Mouse (Mus musculus) macrophage (primary cell): ENCODE measurements around the gene Uhrf1bp1l. TPM values are rescaled to one million over a fixed set of nuclear protein-coding genes. Genes with fewer than 3 reads are reported as not detected.

Experiments used
- H3K27ac ChIP-seq: fragments of 350-480 bp; formaldehyde crosslinking; 2 replicates; pipeline ENCODE4 v1.9.0; 2021
- H3K36me3 ChIP-seq: fragments of 350-480 bp; formaldehyde crosslinking; 2 replicates; pipeline ENCODE4 v1.9.0; 2021; ENCODE audit errors: inconsistent target
- H3K4me3 ChIP-seq: fragments of 350-480 bp; formaldehyde crosslinking; 2 replicates; pipeline ENCODE4 v1.9.0; 2021; ENCODE audit errors: inconsistent target
- H3K79me2 ChIP-seq: fragments of 350-480 bp; formaldehyde crosslinking; 2 replicates; pipeline ENCODE4 v1.9.0; 2021; ENCODE audit errors: inconsistent target
- WGBS: methylation state at CpG from one replicate; pipeline ENCODE4 v1.1.7; 2026; ENCODE audit warnings: inconsistent platforms; ENCODE audit not compliant: missing documents; 5-methylcytosine and 5-hydroxymethylcytosine counted together
- polyA plus RNA-seq: library from polyadenylated mRNA; stranded (reverse); fragments of 250-400 nt; gene quantifications from 3 replicates; pipeline ENCODE4 v1.2.4, GENCODE M21; 2018; ENCODE audit warnings: inconsistent platforms

The Uhrf1bp1l gene
- polyA plus RNA-seq, 1 experiment from 2014 or later: 54.1 TPM

GRCm38 (mm10) chr10:89760772-89761171 lies 16.0 kb downstream of the Uhrf1bp1l start:
- no peak overlapping the region for H3K4me3 ChIP-seq
- WGBS: 94% methylated on average over 5 of the region's 5 CpGs
- no peak overlapping the region for H3K27ac ChIP-seq
- peaks cover 98% of the 10 kb centered on the region for H3K79me2 ChIP-seq
- no peaks in the 10 kb centered on the region for H3K36me3 ChIP-seq

- WGBS: 55% methylated on average over 9 of the region's 9 CpGs
- Histone ChIP-seq H3K27ac (peak overlapping the region; percentile 80), H3K4me3 (no peak overlapping the region), H3K79me2 (peaks cover 98% of the 10 kb centered on the region), H3K36me3 (no peaks in the 10 kb centered on the region)
Observed at GRCm38 (mm10) chr10:89764457-89765121, 19.8 kb downstream of the Uhrf1bp1l start.

DNA sequence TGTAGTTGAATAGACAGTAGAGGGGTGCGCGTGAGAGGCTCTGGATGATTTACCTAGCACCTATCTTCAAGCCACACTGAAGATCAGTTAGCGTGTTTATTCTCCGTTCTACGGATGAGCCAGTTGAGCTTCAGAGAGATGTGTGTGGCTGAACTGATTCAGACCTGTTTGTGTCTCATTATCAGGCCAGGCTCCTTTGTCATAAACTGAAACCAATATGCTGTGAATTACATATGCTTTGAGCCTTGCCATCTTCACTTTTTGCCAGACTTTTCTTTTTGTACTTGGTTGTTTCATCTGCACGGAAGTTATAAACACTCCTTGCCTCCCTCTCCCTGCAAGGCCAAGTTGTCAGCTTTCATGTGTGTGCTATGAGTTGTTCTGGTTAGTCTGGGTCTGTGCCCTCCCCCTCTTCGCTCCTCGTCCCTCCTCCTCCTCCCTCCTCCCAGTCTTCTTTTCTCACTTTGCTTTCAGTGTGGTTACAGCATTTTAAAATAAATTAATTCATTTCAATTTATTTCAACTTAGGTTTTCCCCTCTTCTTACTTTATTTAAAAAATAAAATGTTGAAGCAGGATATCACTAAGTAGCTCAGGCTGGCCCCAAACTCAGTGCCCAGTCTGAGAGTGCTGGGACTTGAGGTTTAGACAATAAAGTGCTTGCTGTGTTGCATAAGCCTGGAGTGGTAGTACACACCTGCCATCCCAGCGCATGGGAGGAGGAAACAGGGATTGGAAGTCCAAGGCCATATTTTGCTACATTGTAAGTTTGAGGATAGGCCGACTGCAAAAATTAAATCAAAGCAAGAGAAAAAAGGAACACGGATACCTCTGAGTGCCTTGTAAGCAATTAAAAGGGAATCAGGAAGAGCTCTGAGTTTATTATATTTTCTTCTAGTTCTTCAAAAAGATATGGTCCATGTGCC lies 21.3 kb downstream of the Uhrf1bp1l start:
- H3K79me2 ChIP-seq: peaks cover 98% of the 10 kb centered on the region
- WGBS: 87% methylated on average over 11 of the region's 11 CpGs
- H3K36me3 ChIP-seq: no peaks in the 10 kb centered on the region
- no peak overlapping the region for H3K4me3 ChIP-seq
- H3K27ac ChIP-seq: peak overlapping the region; percentile 80

DNA sequence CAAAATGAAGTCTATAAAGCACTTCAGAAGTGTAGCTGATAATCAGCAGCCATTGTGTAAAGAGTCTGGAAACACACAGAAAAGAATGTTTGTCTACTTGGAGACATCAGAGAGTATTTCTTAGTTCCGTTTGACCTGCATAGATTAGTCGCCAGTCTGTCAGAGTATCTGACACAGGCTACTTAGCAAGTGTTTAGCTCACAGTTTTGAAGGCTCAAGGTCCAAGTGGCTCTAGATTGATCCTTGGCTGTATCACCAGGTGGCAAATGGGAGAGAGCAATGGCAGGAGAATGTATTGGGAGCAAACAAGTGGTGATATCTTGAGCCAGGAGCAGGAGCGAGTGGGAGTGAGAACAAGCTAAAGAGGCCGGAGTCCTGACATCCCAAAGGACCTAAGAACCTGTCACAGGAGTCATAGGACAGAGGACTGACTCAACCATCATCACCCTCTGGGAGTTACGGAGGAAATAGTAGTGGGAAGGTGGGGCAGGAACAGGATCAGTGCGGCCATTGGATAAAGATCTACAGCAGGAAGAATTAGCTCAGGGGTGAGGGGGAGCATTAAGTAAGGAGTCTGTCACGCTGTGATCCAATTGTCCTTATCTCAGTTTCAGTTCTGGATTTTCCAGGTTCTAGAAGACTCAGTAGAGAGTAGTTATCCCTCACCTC lies 23.7 kb downstream of the Uhrf1bp1l start:
- Histone ChIP-seq H3K27ac (no peak overlapping the region), H3K36me3 (no peaks in the 10 kb centered on the region), H3K4me3 (no peak overlapping the region), H3K79me2 (peaks cover 96% of the 10 kb centered on the region)
- 93% methylated on average over 7 of the region's 7 CpGs for WGBS

DNA sequence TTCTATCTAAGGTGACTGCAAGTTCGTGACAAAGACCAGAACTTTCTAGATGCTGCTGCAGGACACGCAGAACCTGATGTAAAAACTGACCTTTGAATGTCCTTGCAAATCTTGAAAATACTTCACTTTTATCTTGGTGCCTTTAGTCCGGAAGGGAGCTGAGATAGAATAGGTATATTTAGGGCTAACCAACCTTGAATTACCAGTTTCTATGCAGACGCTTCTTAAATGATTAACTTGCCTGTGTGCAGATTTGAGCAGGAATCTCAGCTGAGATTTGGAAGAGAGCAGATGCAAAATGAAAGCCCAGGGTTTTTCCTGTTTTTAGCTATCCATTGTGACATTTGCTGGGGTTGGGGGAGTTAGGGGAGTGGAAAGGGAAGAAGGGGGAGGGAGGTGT lies 24.3 kb downstream of the Uhrf1bp1l start:
- WGBS: 96% methylated on average over 4 of the region's 4 CpGs
- no peak overlapping the region for H3K27ac ChIP-seq
- H3K36me3 ChIP-seq: no peaks in the 10 kb centered on the region
- H3K79me2 ChIP-seq: peaks cover 89% of the 10 kb centered on the region
- H3K4me3 ChIP-seq: no peak overlapping the region

- 9% methylated on average over 2 of the region's 2 CpGs for WGBS
- Histone ChIP-seq H3K79me2 (peaks cover 63% of the 10 kb centered on the region), H3K36me3 (no peaks in the 10 kb centered on the region), H3K4me3 (no peak overlapping the region), H3K27ac (peak overlapping the region; percentile 50)
Observed at GRCm38 (mm10) chr10:89771894-89772293, 27.1 kb downstream of the Uhrf1bp1l start.

- WGBS: 91% methylated on average over 6 of the region's 6 CpGs
- H3K79me2 ChIP-seq: peaks cover 22% of the 10 kb centered on the region
- H3K4me3 ChIP-seq: no peak overlapping the region
- no peak overlapping the region for H3K27ac ChIP-seq
- peaks cover 15% of the 10 kb centered on the region; the same call in 1 of the 2 replicates for H3K36me3 ChIP-seq
Observed at GRCm38 (mm10) chr10:89776029-89776428, 31.2 kb downstream of the Uhrf1bp1l start.

GRCm38 (mm10) chr10:89791870-89792269 lies 47.1 kb downstream of the Uhrf1bp1l start:
- no peaks in the 10 kb centered on the region; the same call in 1 of the 2 replicates for H3K36me3 ChIP-seq
- H3K79me2 ChIP-seq: no peaks in the 10 kb centered on the region
- H3K27ac ChIP-seq: no peak overlapping the region
- H3K4me3 ChIP-seq: no peak overlapping the region
- 69% methylated on average over 4 of the region's 4 CpGs for WGBS

DNA sequence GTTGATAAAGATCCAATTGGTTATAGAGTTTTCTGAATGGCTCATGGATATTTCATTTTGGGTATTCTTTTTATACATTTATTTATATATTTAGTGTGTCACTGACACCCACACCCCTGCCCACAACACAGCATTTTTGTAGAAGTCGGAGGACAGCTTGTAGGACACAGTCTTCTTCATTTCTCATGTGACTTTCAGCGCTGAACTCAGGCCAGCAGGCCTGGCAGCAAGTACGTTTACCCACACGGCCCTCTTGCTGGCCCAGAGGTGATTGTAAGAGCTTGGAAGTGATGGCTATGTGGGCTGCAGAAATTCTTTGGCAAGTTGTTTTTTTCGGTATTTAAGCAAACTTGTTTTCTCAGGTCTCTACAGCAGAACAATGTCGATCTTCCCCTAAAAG lies 49.3 kb downstream of the Uhrf1bp1l start:
- WGBS: 98% methylated on average over 6 of the region's 6 CpGs
- Histone ChIP-seq H3K79me2 (no peaks in the 10 kb centered on the region), H3K27ac (no peak overlapping the region), H3K4me3 (no peak overlapping the region), H3K36me3 (no peaks in the 10 kb centered on the region; the same call in 1 of the 2 replicates)

GRCm38 (mm10) chr10:89819146-89819545 lies 74.4 kb downstream of the Uhrf1bp1l start:
- Histone ChIP-seq H3K27ac (no peak overlapping the region), H3K36me3 (peaks cover 44% of the 10 kb centered on the region), H3K79me2 (no peaks in the 10 kb centered on the region), H3K4me3 (no peak overlapping the region)
- WGBS: 93% methylated on average over 4 of the region's 4 CpGs

DNA sequence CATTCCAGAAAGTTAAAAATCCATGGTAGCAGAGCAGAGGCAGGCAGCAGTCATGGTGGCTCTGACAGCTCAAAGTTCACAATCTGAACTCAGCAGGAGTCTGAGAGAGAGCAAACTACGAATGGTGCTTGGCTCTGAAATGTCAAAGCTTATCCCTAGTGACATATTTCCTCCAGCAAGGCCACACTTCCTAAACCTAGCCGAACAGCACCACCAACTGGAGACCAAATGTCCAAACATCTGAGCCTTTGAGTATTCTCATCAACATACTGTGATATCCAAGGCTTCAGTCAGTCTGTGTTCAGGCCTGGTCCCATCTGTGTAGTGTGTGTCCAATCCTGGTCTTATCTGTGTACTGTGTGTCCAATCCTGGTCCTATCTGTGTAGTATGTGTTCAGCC lies 79.1 kb downstream of the Uhrf1bp1l start:
- WGBS: 52% methylated on average over 2 of the region's 2 CpGs
- no peak overlapping the region for H3K4me3 ChIP-seq
- H3K79me2 ChIP-seq: no peaks in the 10 kb centered on the region

DNA sequence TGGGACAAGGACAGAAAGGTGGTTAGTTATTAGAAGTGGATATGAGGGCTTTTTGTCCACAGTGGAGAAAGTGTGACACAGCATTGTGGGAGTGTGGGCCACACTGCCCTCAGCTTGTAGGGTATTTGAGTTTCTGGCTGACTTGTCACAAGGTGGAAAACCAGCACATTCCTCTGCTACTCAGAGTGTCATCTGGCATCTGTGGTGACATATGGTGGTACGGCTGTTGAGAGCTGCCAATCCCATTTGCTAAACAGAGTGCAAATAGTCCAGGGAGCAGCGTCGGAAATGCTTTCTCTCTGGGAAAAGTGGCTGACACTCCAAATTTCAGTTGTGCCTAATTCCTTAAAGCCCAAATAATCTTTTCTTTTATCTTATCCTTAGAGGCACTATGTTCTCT lies 82.1 kb downstream of the Uhrf1bp1l start:
- H3K4me3 ChIP-seq: no peak overlapping the region
- no peak overlapping the region for H3K27ac ChIP-seq
- H3K36me3 ChIP-seq: 0 out of 2 replicates have a peak, but pooled peaks cover 1% of the 10 kb centered on the region
- 86% methylated on average over 3 of the region's 3 CpGs for WGBS
- no peaks in the 10 kb centered on the region for H3K79me2 ChIP-seq

More for the DNA sequence above, 79.1 kb downstream of the Uhrf1bp1l start:
- H3K27ac ChIP-seq: no peak overlapping the region
- 0 out of 2 replicates have a peak, but pooled peaks cover 8% of the 10 kb centered on the region for H3K36me3 ChIP-seq

DNA sequence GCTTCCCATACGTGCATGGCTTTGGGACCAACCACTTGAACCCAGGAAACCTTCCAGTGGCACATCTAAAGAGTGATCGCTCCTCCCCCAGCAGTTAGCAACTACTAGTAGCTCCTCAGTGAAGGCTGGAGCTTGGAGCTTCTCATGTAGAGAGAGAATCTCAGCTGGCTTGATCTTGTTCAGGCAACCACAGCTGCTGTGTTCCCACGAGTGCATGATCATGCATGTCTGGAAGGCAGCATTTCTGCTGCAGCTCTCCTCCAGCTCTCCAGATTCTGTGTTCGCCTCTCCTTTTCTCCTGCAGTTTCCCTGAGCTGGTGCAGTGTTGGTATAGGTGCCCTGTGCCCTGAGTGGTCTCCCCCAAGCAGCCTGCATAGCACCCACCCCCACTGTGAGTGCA lies 87.5 kb downstream of the Uhrf1bp1l start:
- 70% methylated on average over 4 of the region's 4 CpGs for WGBS
- Histone ChIP-seq H3K4me3 (no peak overlapping the region), H3K79me2 (no peaks in the 10 kb centered on the region), H3K27ac (no peak overlapping the region), H3K36me3 (no peaks in the 10 kb centered on the region)

GRCm38 (mm10) chr10:89833166-89833565 lies 88.4 kb downstream of the Uhrf1bp1l start:
- H3K36me3 ChIP-seq: no peaks in the 10 kb centered on the region
- no peak overlapping the region for H3K27ac ChIP-seq
- H3K4me3 ChIP-seq: no peak overlapping the region
- no peaks in the 10 kb centered on the region for H3K79me2 ChIP-seq
- WGBS: 88% methylated on average over 9 of the region's 10 CpGs
